Mouse (Mus musculus) liver, adult 2 months (tissue): ENCODE results near the gene Smg1.

Source experiments
- CTCF ChIP-seq: fragments of 200-500 bp; IDR thresholded peaks from 2 replicates; pipeline ENCODE4 v1.5.1; 2011; ENCODE audit warnings: low read depth, low read length, control low read depth
- POLR2A ChIP-seq: fragments of 200-500 bp; IDR thresholded peaks from 2 replicates; pipeline ENCODE4 v1.6.1; 2011; ENCODE audit warnings: low read length, control low read depth; ENCODE audit not compliant: insufficient read depth; ENCODE audit errors: extremely low read depth

DNA sequence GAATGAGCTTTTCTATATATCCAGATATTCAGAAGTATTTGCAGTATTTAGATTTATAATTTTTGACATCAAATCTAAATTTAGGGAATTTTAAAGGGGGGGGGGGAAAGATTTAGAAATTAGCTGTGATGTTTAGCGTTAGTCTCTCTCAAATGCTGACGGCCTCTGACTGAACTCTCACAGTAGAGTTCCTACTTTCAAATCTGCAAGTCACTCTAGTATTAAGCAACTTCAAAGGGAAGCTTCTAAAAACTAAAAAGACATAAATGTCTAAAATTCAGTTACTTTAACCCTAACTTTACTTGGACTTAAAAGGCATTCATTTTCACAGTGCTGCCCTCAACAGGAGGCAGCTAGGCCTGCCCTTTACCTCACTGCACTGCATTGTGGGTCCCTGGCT is 37.1 kb downstream of the Smg1 start:
- TF ChIP-seq CTCF (no peak), POLR2A (no peak)
